Mouse (Mus musculus): ENCODE measurements at regions not wholly inside any gene's neighbourhood (a gene's known extent, or its start where the extent isn't known, plus 50 kb on each side); places are given as distances from the start of the nearest gene placed in this dataset.
A peak's percentile ranks its signal among the peaks of the same experiment; 100 is the strongest.

DNA sequence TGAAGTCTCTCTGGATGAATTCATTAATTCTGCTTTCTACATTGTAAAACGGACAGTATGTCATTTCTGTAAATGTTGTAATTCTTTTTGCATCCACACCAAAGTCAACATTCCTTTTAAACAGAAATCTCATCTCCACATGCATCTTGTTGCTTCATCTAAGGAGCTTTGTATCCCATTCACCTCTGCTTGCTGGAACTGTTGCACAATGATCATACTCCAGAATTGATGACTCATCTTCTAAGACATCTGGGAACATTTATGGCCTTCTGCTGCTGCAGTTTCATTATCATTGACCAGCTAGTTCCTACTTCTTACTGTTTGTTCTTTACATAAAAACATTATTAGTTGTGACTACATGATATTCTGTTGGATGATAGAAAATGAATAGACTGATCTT, 1926.9 kb upstream of the Gm38303 start:
- no peak for DNase-seq (ENCODE audit: extremely low read depth, low read depth, low spot score)
- Histone ChIP-seq H3K9ac (ENCODE audit: low read depth, low read length) (no peak overlapping the region), H3K4me3 (ENCODE audit: insufficient read depth, low read depth, low read length) (no peak overlapping the region), H3K79me2 (ENCODE audit: control insufficient read depth, insufficient read depth, low read length) (no peaks in the 10 kb centered on the region), H3K36me3 (ENCODE audit: control insufficient read depth, insufficient read depth, low read length) (no peaks in the 10 kb centered on the region), H3K4me1 (ENCODE audit: control insufficient read depth, insufficient read depth, low read length) (no peaks in the 10 kb centered on the region), H3K27ac (replicated peaks; ENCODE audit: insufficient read depth, low read depth, low read length) (no peak overlapping the region), H3K27me3 (ENCODE audit: control insufficient read depth, insufficient read depth, low read length) (no peaks in the 10 kb centered on the region)
- 71% methylated on average over 1 of the region's 1 CpGs for WGBS
- TF ChIP-seq CTCF (IDR thresholded peaks at IDR 0.05; ENCODE audit: low read depth, low read length) (no peak), POLR2A (IDR thresholded peaks at IDR 0.05; ENCODE audit: extremely low read depth, insufficient read depth, low read length) (no peak)

DNA sequence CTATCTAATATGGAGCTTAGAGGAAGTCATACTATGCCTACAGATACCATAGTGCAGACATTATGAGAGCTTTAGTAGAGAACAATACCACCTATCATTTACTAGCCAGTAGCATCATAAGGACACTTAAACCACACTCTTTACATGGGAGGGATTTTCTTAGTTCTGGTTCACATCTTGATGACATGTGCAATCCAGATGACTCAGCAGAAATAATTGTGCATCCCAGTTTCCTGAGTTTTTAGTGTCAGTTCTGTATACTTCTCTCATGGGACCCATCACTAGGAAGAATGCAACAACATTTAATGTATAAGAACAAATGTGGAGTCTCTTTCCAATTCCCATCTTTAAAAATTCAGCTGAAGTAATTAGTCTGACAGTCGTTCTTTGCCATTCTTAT, 1922.2 kb upstream of the Gm38303 start:
- no peak overlapping the region for H3K27ac ChIP-seq (replicated peaks; ENCODE audit: insufficient read depth, low read depth, low read length)
- no peaks in the 10 kb centered on the region for H3K79me2 ChIP-seq (ENCODE audit: control insufficient read depth, insufficient read depth, low read length)
- no peaks in the 10 kb centered on the region for H3K4me1 ChIP-seq (ENCODE audit: control insufficient read depth, insufficient read depth, low read length)
- WGBS, result 86% methylated on average over 1 of the region's 1 CpGs
- H3K36me3 ChIP-seq (ENCODE audit: control insufficient read depth, insufficient read depth, low read length), result no peaks in the 10 kb centered on the region
- DNase-seq (ENCODE audit: extremely low read depth, low read depth, low spot score), result no peak
- no peaks in the 10 kb centered on the region for H3K27me3 ChIP-seq (ENCODE audit: control insufficient read depth, insufficient read depth, low read length)
- no peak overlapping the region for H3K4me3 ChIP-seq (ENCODE audit: insufficient read depth, low read depth, low read length)
- H3K9ac ChIP-seq (ENCODE audit: low read depth, low read length), result no peak overlapping the region
- TF ChIP-seq CTCF (IDR thresholded peaks at IDR 0.05; ENCODE audit: low read depth, low read length) (no peak), POLR2A (IDR thresholded peaks at IDR 0.05; ENCODE audit: extremely low read depth, insufficient read depth, low read length) (no peak)

DNA sequence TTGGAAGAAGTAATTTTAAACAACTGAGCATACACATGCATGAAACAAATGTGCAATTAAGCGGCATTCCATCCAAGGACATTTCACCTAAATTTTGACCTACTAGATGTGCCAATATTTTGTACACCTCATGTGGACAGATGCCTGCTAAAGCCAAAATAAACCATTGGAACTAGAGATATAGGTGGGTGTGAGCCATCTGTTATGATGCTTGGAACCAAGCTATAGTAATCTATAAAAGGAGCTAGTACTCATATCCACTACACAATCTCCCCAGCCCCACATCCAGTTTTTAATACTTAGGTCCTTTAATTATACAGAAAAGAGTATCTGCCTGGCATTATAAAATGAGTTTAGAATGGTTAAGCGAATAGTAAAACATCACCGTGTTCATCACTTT, 1910.7 kb upstream of the Gm38303 start:
- Histone ChIP-seq H3K27me3 (ENCODE audit: control insufficient read depth, insufficient read depth, low read length) (no peaks in the 10 kb centered on the region), H3K36me3 (ENCODE audit: control insufficient read depth, insufficient read depth, low read length) (no peaks in the 10 kb centered on the region), H3K4me1 (ENCODE audit: control insufficient read depth, insufficient read depth, low read length) (no peaks in the 10 kb centered on the region), H3K79me2 (ENCODE audit: control insufficient read depth, insufficient read depth, low read length) (no peaks in the 10 kb centered on the region), H3K4me3 (ENCODE audit: insufficient read depth, low read depth, low read length) (no peak overlapping the region), H3K9ac (ENCODE audit: low read depth, low read length) (no peak overlapping the region), H3K27ac (replicated peaks; ENCODE audit: insufficient read depth, low read depth, low read length) (no peak overlapping the region)
- no peak for TF ChIP-seq POLR2A (IDR thresholded peaks at IDR 0.05; ENCODE audit: extremely low read depth, insufficient read depth, low read length)
- TF ChIP-seq CTCF (IDR thresholded peaks at IDR 0.05; ENCODE audit: low read depth, low read length), result no peak
- WGBS, result 88% methylated on average over 3 of the region's 3 CpGs
- DNase-seq (ENCODE audit: extremely low read depth, low read depth, low spot score), result peak; percentile 5

DNA sequence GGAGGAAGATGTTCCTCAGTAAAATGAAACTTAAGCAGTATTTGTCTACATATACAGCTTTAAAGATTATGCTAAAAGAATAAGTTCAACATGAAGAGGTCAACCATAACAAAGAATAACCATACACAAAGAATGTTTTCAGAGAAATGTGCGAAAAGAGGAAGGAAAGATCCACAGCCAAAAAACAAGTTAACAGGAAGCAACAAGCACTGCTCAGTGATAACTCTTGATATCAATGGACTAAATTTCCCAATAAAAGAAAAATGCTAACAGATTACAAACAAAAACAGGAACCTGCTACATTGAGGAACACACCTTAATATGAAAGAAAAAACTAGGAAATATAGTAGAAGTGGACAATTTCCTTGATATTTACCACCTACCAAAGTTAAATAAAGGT, 1905.5 kb upstream of the Gm38303 start:
- no peaks in the 10 kb centered on the region for H3K4me1 ChIP-seq (ENCODE audit: control insufficient read depth, insufficient read depth, low read length)
- no peaks in the 10 kb centered on the region for H3K36me3 ChIP-seq (ENCODE audit: control insufficient read depth, insufficient read depth, low read length)
- no peak overlapping the region for H3K9ac ChIP-seq (ENCODE audit: low read depth, low read length)
- H3K27me3 ChIP-seq (ENCODE audit: control insufficient read depth, insufficient read depth, low read length), result no peaks in the 10 kb centered on the region
- H3K79me2 ChIP-seq (ENCODE audit: control insufficient read depth, insufficient read depth, low read length), result no peaks in the 10 kb centered on the region
- no peak for TF ChIP-seq POLR2A (IDR thresholded peaks at IDR 0.05; ENCODE audit: extremely low read depth, insufficient read depth, low read length)
- TF ChIP-seq CTCF (IDR thresholded peaks at IDR 0.05; ENCODE audit: low read depth, low read length), result no peak
- no peak for DNase-seq (ENCODE audit: extremely low read depth, low read depth, low spot score)
- H3K27ac ChIP-seq (replicated peaks; ENCODE audit: insufficient read depth, low read depth, low read length), result no peak overlapping the region
- no peak overlapping the region for H3K4me3 ChIP-seq (ENCODE audit: insufficient read depth, low read depth, low read length)
- WGBS, result 66% methylated on average over 1 of the region's 1 CpGs

DNA sequence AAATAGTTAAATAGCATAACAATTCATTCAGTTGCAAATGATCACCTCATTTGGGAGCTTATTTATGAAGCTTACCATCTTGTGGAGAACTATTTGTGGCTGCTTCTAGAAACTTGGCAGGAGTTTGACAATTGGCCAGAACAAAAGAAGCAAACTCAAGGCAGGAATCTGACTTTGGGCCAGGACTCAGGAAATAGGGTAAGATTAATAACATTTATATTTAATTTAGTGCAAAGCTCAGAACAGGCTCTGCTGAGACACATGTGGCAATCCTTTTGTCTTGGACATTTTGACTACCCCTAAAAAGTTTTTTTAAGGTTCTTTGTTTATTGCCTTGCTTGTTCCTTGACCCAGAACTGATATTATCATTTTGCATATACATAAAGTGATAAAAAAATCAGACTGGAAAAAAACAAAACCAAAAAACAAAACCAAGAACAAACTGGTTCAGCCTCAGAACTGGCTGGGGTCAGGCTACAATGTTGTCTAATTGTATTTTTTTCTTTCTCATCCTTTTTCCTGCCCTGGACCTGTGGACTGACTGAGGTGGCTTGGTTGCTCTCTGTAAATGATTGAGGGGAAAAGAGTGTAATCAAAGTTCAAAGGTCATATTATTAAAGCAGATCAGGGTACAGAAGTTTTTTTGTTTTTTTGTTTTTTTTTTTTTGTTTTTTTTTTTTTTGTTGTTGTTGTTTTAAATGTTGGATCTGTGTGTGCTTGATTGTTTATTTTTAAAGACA, 1892.4 kb upstream of the Gm38303 start:
- Histone ChIP-seq H3K27ac (replicated peaks; ENCODE audit: insufficient read depth, low read depth, low read length) (no peak overlapping the region), H3K79me2 (ENCODE audit: control insufficient read depth, insufficient read depth, low read length) (no peaks in the 10 kb centered on the region), H3K4me1 (ENCODE audit: control insufficient read depth, insufficient read depth, low read length) (no peaks in the 10 kb centered on the region), H3K9ac (ENCODE audit: low read depth, low read length) (no peak overlapping the region), H3K36me3 (ENCODE audit: control insufficient read depth, insufficient read depth, low read length) (no peaks in the 10 kb centered on the region), H3K27me3 (ENCODE audit: control insufficient read depth, insufficient read depth, low read length) (no peaks in the 10 kb centered on the region), H3K4me3 (ENCODE audit: insufficient read depth, low read depth, low read length) (no peak overlapping the region)
- no peak for TF ChIP-seq POLR2A (IDR thresholded peaks at IDR 0.05; ENCODE audit: extremely low read depth, insufficient read depth, low read length)
- TF ChIP-seq CTCF (IDR thresholded peaks at IDR 0.05; ENCODE audit: low read depth, low read length), result no peak
- DNase-seq (ENCODE audit: extremely low read depth, low read depth, low spot score), result peak; percentile 74

DNA sequence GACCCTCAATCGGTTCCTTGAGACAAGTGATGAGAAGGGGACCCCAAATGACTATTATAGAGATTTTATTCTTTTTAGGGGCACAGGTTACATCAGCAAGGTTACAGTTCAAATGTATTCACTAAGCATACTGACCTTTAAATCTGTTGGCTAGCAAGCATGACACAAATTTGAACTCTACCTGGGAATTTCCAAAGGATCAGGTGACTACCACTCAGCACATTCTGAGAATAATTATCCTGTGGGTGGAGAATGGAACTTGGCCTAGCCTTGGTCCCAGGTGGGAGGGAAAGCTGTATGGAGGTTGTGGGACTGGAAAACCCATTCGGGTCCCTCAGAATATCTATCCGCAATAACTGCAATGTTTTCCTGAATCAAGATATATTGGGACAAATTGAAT, 1891.3 kb upstream of the Gm38303 start:
- WGBS, result 88% methylated on average over 3 of the region's 3 CpGs
- no peak overlapping the region for H3K9ac ChIP-seq (ENCODE audit: low read depth, low read length)
- H3K27me3 ChIP-seq (ENCODE audit: control insufficient read depth, insufficient read depth, low read length), result no peaks in the 10 kb centered on the region
- no peak overlapping the region for H3K4me3 ChIP-seq (ENCODE audit: insufficient read depth, low read depth, low read length)
- TF ChIP-seq CTCF (IDR thresholded peaks at IDR 0.05; ENCODE audit: low read depth, low read length) (no peak), POLR2A (IDR thresholded peaks at IDR 0.05; ENCODE audit: extremely low read depth, insufficient read depth, low read length) (no peak)
- H3K27ac ChIP-seq (replicated peaks; ENCODE audit: insufficient read depth, low read depth, low read length), result no peak overlapping the region
- peak; percentile 56 for DNase-seq (ENCODE audit: extremely low read depth, low read depth, low spot score)
- H3K4me1 ChIP-seq (ENCODE audit: control insufficient read depth, insufficient read depth, low read length), result no peaks in the 10 kb centered on the region
- no peaks in the 10 kb centered on the region for H3K36me3 ChIP-seq (ENCODE audit: control insufficient read depth, insufficient read depth, low read length)
- no peaks in the 10 kb centered on the region for H3K79me2 ChIP-seq (ENCODE audit: control insufficient read depth, insufficient read depth, low read length)
